Mouse (Mus musculus) heart, postnatal 10 days (tissue): Measurements from ENCODE around the gene Rrbp1. TPM values are rescaled to one million over a fixed set of nuclear protein-coding genes. Genes with fewer than 3 reads are reported as not detected.

Experiments
- DNase-seq, 2 experiments: peaks; one replicate each; pipeline ENCODE4 v3.0.0; 2021
- intact Hi-C: fragments of 180-260 bp; cut with DNase I; formaldehyde crosslinking; loops from one replicate; pipeline ENCODE4 v1.15.1; 2025
- total RNA-seq, 2 experiments: library from RNA; stranded (reverse); gene quantifications; 2 replicates each; pipeline ENCODE4 v1.2.3; 2021

Gene Rrbp1
- total RNA-seq, 2 experiments from 2014 or later, result 147 to 160 TPM

DNA sequence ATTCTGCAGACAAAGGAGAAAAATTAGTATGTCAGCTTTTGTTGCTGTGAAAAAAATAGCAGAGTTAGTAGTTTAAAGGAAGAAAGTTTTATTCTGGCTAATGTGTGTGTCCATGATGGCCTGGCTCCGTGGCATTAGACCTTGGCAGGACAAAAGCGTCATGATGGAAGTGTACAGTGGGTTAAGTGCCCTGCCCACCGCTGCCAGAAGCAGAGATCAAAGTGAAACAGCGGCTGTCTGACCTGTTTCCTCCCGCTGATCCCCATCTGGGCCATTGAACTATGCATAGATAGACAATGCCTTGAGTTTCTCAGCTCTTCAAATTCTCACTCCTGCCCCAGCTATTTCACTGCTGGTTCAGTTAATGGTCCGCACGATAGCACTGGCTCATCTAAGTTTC lies 87.0 kb downstream of the Rrbp1 start:
- DNase-seq, result peak in 1 of 2 experiments; percentile 38
- intact Hi-C loops, result no loop called here

DNA sequence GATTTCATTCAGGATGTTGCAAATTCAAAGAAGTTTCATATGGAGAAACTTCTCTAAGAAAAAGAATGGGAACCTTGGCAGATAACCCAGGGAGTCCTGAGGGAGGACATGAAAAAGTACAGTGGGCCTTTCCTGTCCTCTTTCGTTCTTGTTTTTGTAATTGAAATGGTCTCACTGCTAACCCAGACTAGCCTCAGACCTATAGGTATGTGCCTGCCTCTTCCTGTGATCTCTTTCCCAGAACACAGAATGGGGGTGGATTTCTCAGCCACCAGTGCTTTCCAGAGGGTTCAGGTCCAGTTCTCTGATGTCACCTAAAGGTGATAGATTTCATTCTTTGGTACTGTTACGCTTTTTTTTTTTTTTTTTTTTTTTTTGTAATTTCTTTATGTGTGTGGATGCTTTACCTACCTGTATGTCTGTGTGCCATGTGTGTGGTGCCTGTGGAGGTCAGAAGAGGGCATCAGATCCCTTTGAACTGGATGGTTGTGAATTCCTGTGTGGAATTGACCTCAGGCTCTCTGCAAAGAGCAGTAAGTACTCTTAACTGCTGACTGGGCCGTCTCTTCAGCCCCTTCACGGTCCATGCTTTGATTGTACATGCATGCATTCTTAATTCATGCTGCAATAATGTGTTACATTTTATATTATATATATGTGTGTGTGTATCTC lies 92.1 kb downstream of the Rrbp1 start:
- intact Hi-C loops, result loop anchor here (2.0 to 5.0 kb wide), 3 partner anchors 62 to 368 kb away; partner anchors contain the start of genes Mgme1 and Snx5
- DNase-seq, result no peak

DNA sequence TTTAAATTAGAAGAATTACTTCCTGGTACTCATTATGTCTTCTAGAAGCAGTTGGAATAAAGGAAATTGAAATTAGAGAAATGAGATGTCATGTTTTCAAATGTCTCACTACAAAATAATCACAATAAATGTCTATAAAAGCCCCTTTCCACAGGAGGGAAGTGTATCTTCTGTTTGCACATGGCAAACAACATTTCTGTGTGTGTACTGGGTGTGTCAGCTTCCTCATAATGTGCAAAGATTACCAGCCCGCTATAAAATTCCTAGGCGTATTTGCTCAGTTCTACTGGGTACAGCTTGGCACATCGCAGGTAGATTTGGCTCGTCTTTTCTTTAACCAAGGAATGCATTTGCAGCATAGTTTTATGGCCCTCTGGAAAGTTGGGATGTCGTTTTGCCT lies 93.4 kb downstream of the Rrbp1 start:
- DNase-seq, result no peak
- intact Hi-C loops, result loop anchor here (2.0 to 5.0 kb wide), 3 partner anchors 63 to 370 kb away; partner anchors contain the start of genes Mgme1 and Snx5

- peak in 1 of 2 experiments; percentile 36 for DNase-seq
- intact Hi-C loops, result loop anchor here (5.0 kb wide), 2 partner anchors 356 to 371 kb away; partner anchors contain the start of genes Mgme1 and Snx5
These were observed 94.8 kb downstream of the Rrbp1 start for GRCm38 (mm10) chr2:143916229-143916628.

DNA sequence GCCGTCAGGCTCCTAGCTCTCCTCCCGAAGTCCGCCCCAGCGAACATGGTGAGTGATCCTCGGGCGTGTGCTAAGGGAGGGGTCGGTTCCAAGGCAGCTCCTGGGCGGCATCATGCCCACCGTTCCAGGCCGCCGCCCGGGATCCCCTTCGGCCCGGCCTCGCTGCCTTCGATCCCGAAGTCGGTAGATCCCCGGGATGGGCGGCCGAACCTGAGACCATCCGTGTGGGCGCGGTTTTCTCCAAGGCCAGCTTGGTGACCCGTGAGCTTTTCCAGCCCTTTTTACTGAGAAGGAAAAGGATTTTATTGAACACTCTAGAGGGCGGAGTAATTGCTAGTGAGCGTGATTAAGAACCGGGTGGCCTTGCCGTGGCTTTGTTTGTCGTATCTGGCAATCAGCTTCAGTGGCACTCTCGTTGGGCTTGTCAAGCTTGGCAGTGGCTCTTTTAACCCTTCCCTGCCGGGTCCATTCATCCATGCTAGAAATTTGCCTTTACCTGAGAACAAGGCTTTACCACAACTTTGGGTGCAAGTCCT lies 95.4 kb downstream of the Rrbp1 start:
- intact Hi-C loops, result loop anchor here (2.0 to 5.0 kb wide), 3 partner anchors 45 to 372 kb away; partner anchors contain the start of genes Mgme1 and Snx5
- peak in 1 of 2 experiments; percentile 70 for DNase-seq

DNA sequence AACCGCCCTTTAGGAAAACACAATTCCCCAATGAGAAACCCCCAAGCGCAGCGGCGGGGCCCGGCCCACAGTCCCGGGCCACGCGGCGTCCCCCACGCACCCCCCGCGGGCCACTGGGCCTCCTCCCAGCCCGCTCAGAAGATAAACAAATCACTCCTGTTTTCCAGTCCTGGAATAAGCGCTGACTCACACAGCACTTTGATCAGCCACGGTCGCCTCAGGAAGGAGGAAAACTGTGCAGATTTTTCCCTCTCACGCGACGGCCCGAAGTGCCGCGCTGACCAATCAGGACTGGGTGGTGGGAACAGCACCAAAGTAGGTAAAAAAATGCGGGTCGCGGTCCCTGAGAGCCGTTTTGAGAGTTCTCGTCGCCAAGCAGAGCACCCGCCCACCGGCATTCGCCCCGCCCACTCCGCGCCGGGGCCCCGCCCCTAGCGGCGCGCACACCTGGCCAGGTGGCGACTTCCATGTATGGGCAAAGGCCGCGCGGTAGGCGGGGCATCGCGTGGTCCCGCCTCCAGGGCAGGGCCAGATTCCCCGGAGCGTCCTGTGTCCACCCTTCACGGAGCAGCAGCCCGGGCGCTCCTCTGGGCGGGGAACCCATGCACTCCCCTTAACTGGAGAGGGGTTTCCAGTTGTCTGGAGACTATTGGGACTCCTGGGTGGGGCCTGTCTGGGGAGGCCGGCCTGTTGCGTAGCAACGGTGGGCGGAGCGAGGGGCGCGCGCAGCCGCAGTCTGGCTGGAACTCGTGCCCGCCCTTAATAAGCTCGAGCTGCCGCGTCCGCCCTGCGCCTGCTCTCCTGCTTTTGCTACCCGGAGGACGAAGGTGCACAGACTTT lies 96.1 kb downstream of the Rrbp1 start, which contains the start of gene Dstn:
Gene Dstn, plus strand, starts transcription at position 561 of the 840 bp plus-strand sequence.
- peak; percentile 99 for DNase-seq
- intact Hi-C loops, result loop anchor here (2.0 to 5.0 kb wide), 3 partner anchors 44 to 372 kb away; partner anchors contain the start of genes Mgme1 and Snx5

DNA sequence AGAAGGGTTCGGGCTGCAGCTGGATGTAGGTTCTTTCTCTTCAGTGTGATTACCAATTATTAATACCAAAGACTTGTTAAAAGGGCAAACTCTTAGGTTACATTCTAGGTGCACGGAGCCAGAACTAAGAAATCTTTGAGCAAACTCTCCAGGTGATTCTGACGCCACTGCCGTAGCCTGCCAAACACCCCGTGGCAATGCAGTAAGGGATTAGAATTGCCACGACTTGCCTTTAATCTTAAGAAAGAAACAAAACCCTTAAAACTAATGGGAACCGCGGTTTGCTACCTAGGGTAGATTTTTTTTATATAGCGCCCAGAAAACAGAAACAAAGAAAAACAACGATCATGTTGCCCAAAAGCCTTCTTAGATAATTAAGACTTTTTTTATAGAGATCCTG lies 96.8 kb downstream of the Rrbp1 start:
- DNase-seq, result no peak
- intact Hi-C loops, result loop anchor here (2.0 kb wide), 1 partner anchor 43 kb away; no protein-coding TSS in a partner anchor

DNA sequence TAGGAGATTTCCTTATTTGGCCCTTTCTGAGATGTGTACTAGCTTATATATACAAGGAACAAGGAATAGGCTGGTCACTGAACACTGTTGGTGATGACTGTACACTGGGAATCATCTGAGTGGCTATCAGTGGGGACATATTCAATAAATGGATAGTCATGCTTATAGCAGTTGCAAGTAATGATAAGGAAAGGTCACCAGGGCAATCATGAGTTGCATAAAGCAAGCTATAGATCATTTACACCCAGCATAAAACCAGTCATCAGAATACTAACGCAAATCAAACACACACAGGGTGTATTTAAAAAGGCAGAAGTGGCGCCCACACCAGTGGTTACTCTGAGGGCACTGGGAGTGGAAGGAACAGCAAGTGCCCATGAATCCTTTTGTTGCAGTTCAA lies 98.9 kb downstream of the Rrbp1 start:
- DNase-seq, result no peak
- intact Hi-C loops, result no loop called here

DNA sequence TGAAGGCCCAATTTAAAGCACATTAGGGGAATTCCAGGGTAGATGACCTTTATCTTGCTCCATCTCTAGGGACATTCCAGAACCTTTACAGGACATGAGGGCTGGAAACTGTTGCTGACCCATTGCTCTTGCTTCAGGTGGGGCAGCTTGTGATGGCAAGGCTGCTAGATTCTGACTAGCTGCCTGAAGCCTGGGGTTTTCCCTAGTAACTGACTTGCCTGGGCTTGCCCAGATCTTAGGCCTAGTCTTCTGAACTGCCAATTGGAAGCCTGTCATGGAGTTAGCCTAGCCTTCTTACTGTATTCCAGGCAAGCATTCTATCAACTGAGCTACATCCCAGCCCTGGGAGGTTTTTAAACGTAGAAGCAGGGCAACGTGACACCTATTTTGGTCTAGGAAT lies 101.8 kb downstream of the Rrbp1 start:
- intact Hi-C loops, result no loop called here
- DNase-seq, result no peak

DNA sequence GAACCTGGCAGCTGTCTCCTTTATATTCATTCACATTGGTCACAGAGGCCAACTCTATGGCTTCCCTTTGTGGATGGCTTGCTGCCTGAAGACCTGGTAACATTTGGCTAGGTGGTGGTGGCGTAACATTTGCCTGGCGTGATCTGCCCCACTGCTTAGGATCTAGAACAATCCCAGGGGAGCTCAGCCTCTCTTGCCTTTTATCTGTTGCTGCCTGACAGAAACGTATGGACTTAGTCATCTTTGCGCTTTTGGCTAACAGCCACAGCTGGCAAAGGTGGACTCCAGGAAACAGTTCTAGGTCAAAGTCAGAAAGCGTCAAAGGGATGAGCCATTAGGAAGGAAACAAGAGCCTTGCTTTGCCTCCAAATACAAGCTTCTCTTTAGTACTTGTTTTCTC lies 106.2 kb downstream of the Rrbp1 start:
- no peak for DNase-seq
- intact Hi-C loops, result no loop called here

- intact Hi-C loops, result no loop called here
- no peak for DNase-seq
These were observed 107.6 kb downstream of the Rrbp1 start for GRCm38 (mm10) chr2:143903376-143904045.

DNA sequence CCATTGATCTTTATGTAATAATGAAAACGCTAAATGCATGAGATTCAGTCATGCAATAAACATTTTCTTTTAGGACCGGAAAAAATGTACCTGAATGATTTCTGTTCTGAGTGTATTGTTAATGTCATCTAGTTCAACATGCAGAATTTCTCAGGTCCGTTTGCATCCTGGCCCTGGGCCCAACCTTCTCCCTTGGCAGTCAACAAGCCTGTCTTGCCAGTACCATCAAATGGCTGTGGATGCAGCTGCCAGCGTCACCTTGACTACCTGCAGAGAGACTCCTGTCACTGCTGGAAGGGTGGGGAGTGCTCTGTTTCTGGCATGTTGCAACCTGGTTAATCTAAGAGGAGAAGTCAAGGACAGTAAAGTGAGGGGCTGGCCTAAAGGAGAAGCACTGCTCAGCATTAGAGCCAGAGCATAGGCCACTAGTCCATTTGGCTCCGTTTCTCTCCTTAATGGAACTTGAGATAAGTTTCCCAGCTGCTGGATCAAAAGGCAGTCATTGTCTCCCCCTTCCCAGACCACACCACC lies 110.2 kb downstream of the Rrbp1 start:
- DNase-seq, result peak; percentile 42 to 43
- intact Hi-C loops, result no loop called here

- DNase-seq, result no peak
- intact Hi-C loops, result no loop called here
These were observed 111.4 kb downstream of the Rrbp1 start for GRCm38 (mm10) chr2:143899470-143900220.

Other genes with a start within 250 kb of the Rrbp1 start
- gene Bfsp1, start 148.1 kb downstream of the Rrbp1 start, total RNA-seq, result under 1 TPM; 0.62 to 0.82 TPM
- gene Dstn, start 95.9 kb downstream of the Rrbp1 start, total RNA-seq, result 100 to 1,000 TPM; 486 to 498 TPM
- gene Banf2, start 21.8 kb upstream of the Rrbp1 start, total RNA-seq, result not detected